Mouse (Mus musculus) mature B cell (primary cell): Measurements from ENCODE around the gene Edn3.

Experiments
- in situ Hi-C: fragments of 300-500 bp; cut with MboI; formaldehyde crosslinking; loops from 2 replicates; pipeline ENCODE4 v1.14.3; 2019

The Edn3 gene

GRCm38 (mm10) chr2:174760479-174761121, at the start of gene Edn3:
Gene Edn3, plus strand, starts transcription at chr2:174760619.
- in situ Hi-C loops, result no loop called here

GRCm38 (mm10) chr2:174712043-174712442, 48.4 kb upstream of the Edn3 start:
- in situ Hi-C loops, result no loop called here

- in situ Hi-C loops, result no loop called here
Measured at GRCm38 (mm10) chr2:174715938-174716337, 44.5 kb upstream of the Edn3 start.

DNA sequence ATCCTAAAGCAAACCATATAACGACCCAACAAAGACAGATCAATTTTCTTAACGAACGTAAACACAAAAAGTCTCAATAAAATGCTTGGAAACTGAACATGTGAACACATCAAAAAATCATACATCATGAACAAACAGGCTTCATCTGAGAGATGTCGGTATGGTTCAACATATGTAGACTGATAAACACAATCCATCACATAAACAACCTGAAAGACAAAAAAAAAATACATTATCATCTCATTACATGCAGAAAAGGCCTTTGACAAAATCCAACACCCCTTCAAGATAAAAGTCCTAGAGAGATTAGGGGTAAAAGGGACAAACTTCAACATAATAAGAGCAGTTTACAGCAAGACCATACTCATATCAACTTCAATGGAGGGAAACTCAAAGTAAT, 42.6 kb upstream of the Edn3 start:
- in situ Hi-C loops, result no loop called here

DNA sequence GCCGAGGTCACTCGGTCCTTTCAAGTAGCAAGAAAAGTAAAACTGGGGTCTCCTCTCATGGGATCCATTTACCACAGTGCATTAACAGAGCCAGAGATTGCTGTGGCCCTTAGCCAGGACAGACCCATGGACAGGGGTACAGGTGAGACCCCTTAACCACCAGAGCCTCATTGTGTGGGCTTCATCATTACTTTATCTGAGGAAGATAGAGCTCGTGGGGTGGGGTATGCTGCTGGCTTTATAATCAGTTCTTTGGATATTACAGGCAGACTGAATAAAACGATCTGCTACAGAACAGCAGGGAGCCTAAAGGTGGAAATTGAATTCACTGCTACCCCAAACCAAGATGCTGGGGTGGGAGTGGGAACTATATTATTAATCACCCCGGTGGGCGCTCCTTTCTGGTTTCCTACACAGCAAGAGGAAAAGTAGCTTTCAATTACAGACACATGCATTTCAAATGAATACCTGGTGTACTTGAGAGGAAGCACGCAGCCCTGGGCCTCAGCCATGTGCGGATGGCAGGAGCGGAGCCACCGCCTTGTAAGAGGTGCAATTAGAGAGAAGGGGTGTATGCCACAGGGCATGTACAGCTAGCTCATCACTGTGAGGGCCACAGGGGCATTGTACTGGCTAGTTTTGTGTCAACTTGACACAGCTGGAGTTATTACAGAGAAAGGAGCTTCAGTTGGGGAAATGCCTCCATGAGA, 33.1 kb upstream of the Edn3 start:
- in situ Hi-C loops, result no loop called here

DNA sequence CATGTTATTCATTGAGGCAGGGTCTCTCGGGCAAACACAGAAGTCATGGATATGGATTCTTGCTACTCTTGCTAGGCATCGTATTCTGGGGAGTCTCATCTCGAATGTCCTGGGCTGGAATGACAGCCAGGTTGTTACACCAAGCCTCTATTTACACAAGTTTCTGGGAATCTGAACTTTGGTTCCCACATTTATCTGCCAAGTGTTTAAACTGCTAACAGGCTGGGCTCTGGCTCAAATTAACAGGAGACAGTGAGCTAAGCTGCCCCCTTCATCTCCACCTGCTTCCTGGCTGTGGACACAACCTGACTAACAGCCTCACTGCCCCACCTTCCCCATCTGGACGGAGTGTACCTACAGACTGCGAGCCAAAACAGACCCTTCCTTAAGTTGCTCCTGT, 28.5 kb upstream of the Edn3 start:
- in situ Hi-C loops, result no loop called here

- in situ Hi-C loops, result no loop called here
Measured at GRCm38 (mm10) chr2:174735270-174735669, 25.1 kb upstream of the Edn3 start.

DNA sequence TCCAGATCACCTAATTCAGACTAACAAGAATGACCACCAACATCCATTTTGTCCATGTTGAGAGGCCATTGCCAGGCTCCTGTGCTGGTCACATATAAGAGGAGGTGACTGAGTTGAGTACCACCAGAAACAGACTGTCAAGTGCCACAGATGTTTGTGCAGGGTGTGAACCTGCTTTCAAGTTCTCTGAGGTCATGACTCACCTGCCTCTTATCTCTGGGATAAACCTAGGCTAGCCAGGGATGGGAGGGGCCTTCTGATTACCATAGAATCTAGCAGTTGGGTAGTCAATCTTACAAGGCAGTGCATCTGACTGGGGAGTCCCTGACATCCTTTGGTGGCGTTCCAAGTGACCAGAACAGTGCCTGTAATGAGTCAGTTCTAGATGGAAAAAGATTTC, 13.2 kb upstream of the Edn3 start:
- in situ Hi-C loops, result no loop called here

DNA sequence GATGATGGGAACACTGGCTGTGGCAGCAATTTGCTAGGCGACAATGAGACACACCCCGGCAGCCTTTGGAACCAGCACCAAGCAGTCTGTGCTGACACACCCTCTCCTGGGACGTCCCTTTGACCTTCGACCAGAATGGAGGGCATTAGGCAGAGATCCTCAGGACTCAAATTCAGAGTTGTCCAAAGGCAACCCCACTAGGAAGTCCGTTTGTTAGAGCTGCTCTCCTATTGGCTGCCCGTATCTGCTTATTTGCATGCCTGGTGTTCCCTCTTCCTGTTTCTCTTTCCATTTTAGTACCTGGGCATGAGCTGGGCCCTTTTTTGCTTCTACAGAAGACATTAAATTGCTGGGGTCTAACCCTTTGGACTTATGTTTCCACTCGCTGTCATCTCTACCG, 12.0 kb upstream of the Edn3 start:
- in situ Hi-C loops, result no loop called here

- in situ Hi-C loops, result no loop called here
Measured at GRCm38 (mm10) chr2:174753197-174753596, 7.2 kb upstream of the Edn3 start.

GRCm38 (mm10) chr2:174754231-174754630, 6.2 kb upstream of the Edn3 start:
- in situ Hi-C loops, result no loop called here

DNA sequence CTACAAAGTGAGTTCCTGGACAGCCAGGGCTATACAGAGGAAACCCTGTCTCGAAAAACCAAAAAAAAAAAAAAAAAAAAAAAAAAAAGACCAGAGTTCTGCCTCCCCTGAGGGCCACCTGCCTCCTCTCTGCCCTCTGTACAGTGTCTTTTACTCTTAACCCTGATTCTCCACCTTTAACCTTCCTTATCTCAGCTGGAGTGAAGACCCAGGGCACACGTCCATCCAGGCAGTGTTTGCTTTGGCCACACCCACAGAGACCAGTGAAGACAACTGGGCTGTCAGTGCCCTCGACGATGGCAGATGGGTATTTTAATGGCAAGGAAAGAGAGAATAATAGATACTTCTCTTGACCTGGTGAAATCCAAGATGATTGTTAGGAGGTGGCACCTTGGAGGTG, 1.2 kb upstream of the Edn3 start:
- in situ Hi-C loops, result no loop called here

- in situ Hi-C loops, result no loop called here
Measured at GRCm38 (mm10) chr2:174761452-174762101, 1.2 kb downstream of the Edn3 start.

DNA sequence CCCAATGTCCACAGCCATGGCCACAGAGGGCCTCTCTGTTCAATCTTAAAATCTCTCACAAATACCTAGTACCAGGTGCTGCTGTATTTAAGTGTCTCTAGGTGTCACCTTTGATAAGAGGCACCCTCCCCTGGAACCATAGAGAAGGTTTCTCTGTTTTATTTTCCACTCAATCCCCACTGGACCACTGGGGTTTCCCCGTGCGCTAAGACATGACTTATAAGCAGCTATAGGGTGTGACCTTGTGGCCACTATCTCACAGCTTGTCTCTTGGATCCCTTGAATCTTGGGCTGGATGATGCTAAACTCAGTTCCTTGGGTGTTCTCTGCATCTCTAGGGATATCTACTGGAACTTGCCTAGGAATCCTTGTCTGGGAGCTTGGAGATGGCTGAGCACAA, 1.9 kb downstream of the Edn3 start:
- in situ Hi-C loops, result no loop called here

DNA sequence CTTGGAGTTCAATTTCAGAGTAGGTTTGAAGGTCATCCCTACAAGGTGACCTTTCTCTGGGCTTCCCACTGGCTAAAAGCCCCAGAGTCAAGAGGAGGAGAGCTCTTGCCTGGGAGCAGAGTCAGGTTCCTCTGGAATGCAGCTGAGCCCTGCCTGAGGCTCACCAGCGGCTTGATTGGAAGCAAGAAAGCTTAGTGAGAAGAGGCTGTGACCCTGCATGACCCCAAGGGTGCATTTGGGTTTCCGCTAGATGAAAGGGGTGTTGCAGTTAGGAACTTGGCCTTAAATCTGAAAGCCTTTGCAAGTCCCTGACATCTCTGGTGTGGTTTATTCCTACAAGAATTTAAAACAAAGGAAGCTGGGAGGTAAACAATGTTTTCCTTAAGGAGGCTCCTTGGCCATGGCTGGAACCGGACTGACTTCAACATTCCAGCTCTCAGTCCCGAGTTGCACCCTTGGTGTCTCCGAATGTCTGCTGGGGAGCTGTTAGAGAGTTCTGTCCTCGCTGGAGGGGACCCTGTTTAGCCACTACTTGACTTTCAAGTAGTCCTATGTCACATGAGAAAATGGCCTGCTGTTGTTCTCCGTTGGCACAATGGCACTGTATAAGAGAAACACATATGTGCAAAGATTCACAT, 8.6 kb downstream of the Edn3 start:
- in situ Hi-C loops, result no loop called here

- in situ Hi-C loops, result no loop called here
Measured at GRCm38 (mm10) chr2:174774177-174775111, 14.0 kb downstream of the Edn3 start.

DNA sequence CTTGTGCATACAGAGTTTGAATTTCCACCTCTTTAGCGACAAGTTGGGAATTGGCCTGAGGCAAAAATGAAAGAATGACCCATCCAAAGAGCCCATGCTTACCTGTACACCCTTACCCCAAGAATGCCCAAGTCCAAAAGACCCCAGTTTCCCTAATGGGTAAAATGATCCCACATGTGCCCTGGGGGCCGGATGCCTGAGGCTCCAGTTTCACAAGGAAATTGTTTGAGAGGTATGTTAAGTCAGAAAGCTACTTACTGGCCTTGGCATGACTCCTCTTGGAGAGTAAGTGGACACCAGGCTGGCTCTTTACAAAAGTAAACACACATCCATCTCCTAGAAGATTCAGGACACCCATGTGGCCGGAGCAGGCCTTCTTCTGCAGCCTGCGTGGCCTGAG, 21.6 kb downstream of the Edn3 start:
- in situ Hi-C loops, result no loop called here

GRCm38 (mm10) chr2:174782880-174783279, 22.5 kb downstream of the Edn3 start:
- in situ Hi-C loops, result no loop called here

DNA sequence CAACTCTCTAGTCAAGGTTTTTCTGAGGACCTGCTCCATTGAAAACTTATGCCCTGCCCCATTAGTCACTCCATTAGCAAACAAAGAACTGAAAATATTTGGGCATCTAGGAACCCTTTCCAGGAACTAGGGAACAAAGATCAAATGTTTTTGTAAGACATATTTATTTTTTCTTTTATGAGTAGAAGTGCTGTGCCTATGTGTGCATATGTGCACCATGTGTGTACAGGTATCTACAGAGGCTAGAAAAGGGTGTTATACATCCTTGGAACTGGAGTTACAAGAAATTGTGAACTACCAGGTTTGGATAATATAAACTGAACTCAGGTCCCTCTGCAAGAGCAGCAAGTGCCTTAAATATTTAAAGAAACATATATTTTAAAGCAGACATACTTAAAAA, 28.4 kb downstream of the Edn3 start:
- in situ Hi-C loops, result no loop called here

DNA sequence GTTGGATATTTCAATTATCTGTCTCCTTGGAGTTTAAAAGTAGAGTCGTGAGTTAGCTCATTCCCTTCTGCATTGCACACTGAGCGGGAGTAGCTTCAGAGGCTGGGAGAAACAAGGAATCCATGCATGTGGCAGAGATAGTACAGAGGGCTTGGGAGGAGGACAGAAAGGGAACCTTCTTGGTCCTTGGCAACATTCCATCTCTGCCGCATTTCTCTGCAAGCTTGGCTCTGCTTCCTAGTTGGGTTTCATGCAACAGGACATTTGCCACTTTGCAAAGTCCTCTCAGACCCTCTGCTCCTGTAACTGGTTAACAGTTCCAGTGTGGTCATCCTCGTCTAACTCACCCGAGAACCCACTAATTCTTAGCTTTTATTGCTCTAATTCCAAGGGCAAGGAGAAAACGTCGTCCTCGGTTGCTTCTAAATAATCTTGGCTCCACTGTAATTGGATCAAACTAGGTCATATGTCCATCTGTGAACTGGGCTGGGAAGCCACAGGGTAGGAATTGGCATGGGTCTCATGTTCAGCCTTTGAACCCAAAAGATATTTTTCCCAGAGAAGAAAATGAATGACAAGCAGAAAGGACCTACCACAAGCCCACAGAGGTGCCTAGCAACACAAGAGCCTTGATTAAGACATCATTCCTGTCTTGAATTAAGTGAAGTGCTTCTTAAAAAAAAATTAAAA, 32.2 kb downstream of the Edn3 start:
- in situ Hi-C loops, result no loop called here

GRCm38 (mm10) chr2:174793181-174793580, 32.8 kb downstream of the Edn3 start:
- in situ Hi-C loops, result no loop called here
